Mouse (Mus musculus) G1E (cell line): ENCODE measurements around the gene Slc5a7. TPM values are rescaled to one million over a fixed set of nuclear protein-coding genes. Genes with fewer than 3 reads are reported as not detected.

Source experiments
- ATAC-seq: 2 replicates; pipeline ENCODE4 v1.8.0; 2016; ENCODE audit warnings: mild to moderate bottlenecking; ENCODE audit not compliant: insufficient number of reproducible peaks, poor library complexity, low FRiP score, severe bottlenecking; ENCODE audit errors: extremely low read depth
- DNase-seq: peaks from one replicate; pipeline ENCODE4 v3.0.0; 2012; ENCODE audit warnings: low spot score
- H3K27me3 ChIP-seq: 2 replicates; pipeline ENCODE4 v1.6.1; 2012; ENCODE audit warnings: mild to moderate bottlenecking, low read length, inconsistent platforms; ENCODE audit not compliant: insufficient read depth
- H3K36me3 ChIP-seq: replicated peaks from 2 replicates; pipeline ENCODE3; 2012; ENCODE audit warnings: mild to moderate bottlenecking, inconsistent platforms
- H3K4me1 ChIP-seq: 2 replicates; pipeline ENCODE4 v1.6.1; 2012; ENCODE audit warnings: low read depth, low read length, inconsistent platforms, mixed read lengths; ENCODE audit not compliant: insufficient read depth
- H3K4me3 ChIP-seq: 2 replicates; pipeline ENCODE4 v1.5.1; 2012; ENCODE audit warnings: low read depth, mild to moderate bottlenecking, inconsistent platforms, low read length, moderate library complexity, mixed read lengths
- H3K9me3 ChIP-seq: replicated peaks from 2 replicates; pipeline ENCODE4 v1.6.1; 2012; ENCODE audit warnings: inconsistent platforms
- CTCF ChIP-seq: IDR thresholded peaks from 2 replicates; pipeline ENCODE4 v1.5.1; 2012; ENCODE audit warnings: low read depth, low read length, inconsistent platforms, mixed read lengths
- GATA1 ChIP-seq: IDR thresholded peaks from 2 replicates; pipeline ENCODE4 v1.6.1; 2012; ENCODE audit warnings: borderline replicate concordance, low read length, inconsistent platforms, mixed read lengths
- GATA2 ChIP-seq: IDR thresholded peaks from 2 replicates; pipeline ENCODE4 v1.6.1; 2012; ENCODE audit warnings: low read depth, low read length, inconsistent platforms, borderline replicate concordance
- POLR2AphosphoS5 ChIP-seq: IDR thresholded peaks from 2 replicates; pipeline ENCODE4 v1.6.1; 2012; ENCODE audit warnings: low read depth, low read length, inconsistent platforms; ENCODE audit not compliant: insufficient replicate concordance
- TAL1 ChIP-seq: conservative IDR thresholded peaks from 2 replicates; pipeline ENCODE4 v1.6.1; 2012; ENCODE audit warnings: low read depth, low read length, inconsistent platforms, mixed read lengths
- polyA plus RNA-seq: library from polyadenylated mRNA; stranded (reverse); fragments of >175 nt; gene quantifications from 2 replicates; pipeline ENCODE4 v1.2.3, GENCODE M21; 2012
- total RNA-seq, 2 experiments: library from RNA; stranded (forward) in 1 of 2; stranded (reverse) in 1 of 2; fragments of 200-1000 nt in 1 of 2; fragments of >200 nt in 1 of 2; fragmentation: Nextera tagmentation in 1 of 2; gene quantifications; 2 replicates each; pipeline ENCODE4 v1.2.3; 2014 to 2017

Slc5a7 gene
- total and polyA plus RNA-seq, 3 experiments, result 0.05 TPM; not detected in 2

GRCm38 (mm10) chr17:54239435-54239834, 59.4 kb downstream of the Slc5a7 start:
- no peak for DNase-seq

More at GRCm38 (mm10) chr17:54239435-54239834, 59.4 kb downstream of the Slc5a7 start:
- TF ChIP-seq CTCF, result no peak
- TF ChIP-seq GATA1, result no peak
- no peak for TF ChIP-seq POLR2AphosphoS5
- TF ChIP-seq GATA2, result no peak
- TF ChIP-seq TAL1, result no peak
- no peaks in the 10 kb centered on the region for H3K27me3 ChIP-seq
- H3K36me3 ChIP-seq, result no peaks in the 10 kb centered on the region
- no peaks in the 10 kb centered on the region for H3K4me1 ChIP-seq
- peaks cover 11% of the 10 kb centered on the region for H3K9me3 ChIP-seq
- H3K4me3 ChIP-seq, result no peak overlapping the region
- ATAC-seq, result no peak
